Mouse (Mus musculus): ENCODE data around the gene Lemd2.

GRCm38 (mm10) chr17:27140262-27140661, 64.0 kb downstream of the Lemd2 start:
- TF ChIP-seq CTCF (IDR thresholded peaks at IDR 0.05; ENCODE audit: extremely low read depth, insufficient read length, insufficient replicate concordance, low read depth, low read length) (no peak), POLR2A (IDR thresholded peaks at IDR 0.05; ENCODE audit: low read depth, low read length) (no peak)

Data from small intestine, adult 2 months (tissue).